Mouse (Mus musculus): ENCODE results near the gene Tmem8.
"Not testable (repeated sequence)": the region's sequence is repeated elsewhere in the genome, so short reads cannot be mapped to it uniquely, and the experiment has no call there.

Tmem8 gene

DNA sequence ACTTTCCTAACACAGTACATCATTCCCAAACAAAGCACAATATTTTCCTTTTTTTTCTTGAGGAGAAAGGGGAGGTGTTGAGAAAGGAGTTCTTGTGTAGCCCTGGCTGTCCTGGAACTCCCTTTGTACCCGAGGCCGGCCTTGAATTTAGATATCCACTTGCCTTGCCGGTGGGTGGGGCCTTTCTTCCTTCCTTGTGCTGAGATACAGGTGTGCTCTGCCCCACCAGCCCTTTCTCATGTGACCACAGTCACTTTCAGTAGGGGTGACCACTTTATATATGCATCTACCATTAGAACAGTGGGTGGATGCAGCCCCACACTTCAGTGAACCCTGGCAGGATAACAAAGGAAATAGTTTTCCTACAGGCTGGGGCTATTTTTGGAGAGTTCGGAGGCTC lies 1.4 kb upstream of the Tmem8 start:
- no peak for DNase-seq (ENCODE audit: low read depth)

GRCm38 (mm10) chr17:26112751-26113150 lies 348 bp upstream of the Tmem8 start:
- no peak for DNase-seq (ENCODE audit: low read depth)

DNA sequence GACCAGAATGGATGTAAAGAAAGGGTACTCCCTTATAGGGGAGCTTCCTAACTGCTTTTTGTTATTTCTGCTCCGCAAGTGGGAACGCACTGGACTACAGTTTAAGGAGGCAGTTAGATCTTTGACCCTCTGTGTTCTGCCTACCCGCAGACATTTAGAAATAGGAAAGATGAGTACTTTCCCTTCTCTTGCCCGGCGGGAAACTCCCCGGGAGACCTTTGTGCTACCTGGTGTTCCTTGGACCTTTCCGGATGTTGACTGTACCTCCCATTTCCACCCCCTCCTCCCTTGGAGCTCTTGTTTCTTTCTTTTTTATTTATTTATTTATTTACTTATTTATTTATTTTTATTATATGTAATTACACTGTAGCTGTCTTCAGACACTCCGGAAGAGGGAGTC lies 962 bp downstream of the Tmem8 start:
- no peak for DNase-seq (ENCODE audit: low read depth)

- not testable (repeated sequence) for DNase-seq (ENCODE audit: low read depth)
These were observed 1.4 kb downstream of the Tmem8 start for GRCm38 (mm10) chr17:26114461-26114860.

- DNase-seq (ENCODE audit: low read depth) = no peak
These were observed 2.3 kb downstream of the Tmem8 start for GRCm38 (mm10) chr17:26115205-26115898.

DNA sequence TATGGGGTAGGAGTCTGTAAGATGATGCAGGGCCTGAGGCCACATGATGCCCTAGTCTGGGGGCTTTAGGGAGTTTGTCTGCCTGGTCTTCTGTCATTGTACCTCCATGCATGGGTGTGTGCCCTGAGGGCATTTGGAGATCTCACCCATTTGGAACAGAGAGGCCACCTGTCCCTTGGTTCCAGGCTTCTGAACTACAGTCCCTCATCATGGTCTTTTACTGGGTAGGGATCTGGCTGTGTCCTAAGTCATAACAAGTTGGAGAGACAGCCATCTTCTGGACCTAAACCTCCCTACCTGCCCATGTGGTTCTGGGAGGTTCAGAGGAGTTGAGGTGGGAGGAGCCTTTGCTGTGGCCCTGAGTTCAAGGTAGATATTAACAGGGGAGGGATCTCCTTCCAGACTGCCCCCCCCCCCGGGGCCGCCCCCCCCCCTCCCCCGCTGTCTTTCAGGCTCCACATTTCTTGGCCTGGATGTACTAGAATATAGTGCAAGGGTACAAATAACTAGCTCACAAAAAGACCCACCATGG lies 2.9 kb downstream of the Tmem8 start:
- no peak for DNase-seq (ENCODE audit: low read depth)

DNA sequence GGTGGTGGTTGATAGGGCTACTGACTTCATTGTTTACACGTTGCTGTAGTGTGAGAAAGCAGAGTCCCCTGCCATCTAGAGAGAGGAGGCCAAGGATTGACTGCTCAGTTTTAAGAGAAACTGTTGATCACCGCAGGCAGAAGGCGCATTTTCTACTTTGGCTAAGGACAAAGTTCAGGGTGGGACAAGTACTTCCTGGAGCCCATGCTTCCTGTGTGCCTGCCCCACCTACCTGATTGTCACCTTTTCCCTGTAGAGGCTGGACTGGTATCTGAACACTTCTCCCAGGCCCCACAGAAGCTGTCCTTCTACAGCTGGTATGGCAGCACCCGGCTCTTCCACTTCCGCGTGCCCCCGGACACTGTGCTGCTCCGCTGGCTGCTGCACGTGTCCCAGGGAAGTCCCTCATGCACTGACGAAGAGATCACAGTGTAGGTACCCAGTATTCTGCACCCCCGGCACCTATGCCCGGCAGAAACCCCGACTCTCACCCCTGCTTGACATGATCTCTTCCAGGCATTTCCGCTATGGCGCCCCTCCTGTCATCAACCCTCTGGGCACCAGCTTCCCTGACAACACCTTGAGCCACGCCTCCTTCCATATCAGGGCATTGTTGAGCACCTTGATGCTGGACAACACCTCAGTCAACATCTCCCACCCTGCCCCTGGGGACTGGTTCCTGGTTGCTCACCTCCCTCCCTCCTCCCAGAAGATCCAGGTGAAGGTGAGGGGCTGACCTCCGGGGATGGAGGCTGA lies 3.6 kb downstream of the Tmem8 start:
- DNase-seq (ENCODE audit: low read depth) = no peak

- peak; percentile 85 for DNase-seq (ENCODE audit: low read depth)
These were observed 6.9 kb downstream of the Tmem8 start for GRCm38 (mm10) chr17:26119766-26120710.

DNA sequence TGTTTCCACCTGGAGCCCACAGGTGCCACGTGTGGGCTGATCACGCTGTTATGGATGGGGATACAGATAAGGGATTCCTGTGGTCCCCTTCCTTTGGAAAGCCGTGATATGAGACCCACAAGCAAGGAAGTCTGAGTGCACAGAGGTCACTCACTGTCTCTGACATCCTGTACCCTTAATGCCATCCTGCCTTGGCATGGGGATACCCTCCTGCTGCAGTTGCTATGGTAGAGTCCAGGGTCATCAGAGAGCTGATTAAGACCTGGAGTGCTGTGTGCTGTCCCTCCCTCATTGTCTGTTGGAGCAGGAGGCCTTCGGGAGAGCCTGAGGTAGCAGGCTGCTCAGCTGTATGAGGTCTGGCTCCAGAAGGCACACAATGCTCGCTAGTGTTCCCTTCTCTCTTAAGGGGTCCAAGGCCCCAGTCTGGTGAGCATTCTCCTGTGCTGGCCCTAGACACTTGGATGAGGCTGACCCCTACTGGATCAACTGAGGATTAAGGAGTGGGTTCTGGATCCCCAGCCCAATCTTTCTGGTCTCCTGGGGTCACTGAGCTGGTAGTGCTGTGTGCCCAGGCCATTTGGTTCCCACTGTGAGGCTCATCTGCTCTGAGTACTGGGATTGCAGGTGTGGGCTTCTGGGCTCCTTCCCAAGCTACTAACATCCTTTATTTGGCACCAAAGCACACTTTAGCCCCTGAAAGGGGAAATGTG lies 9.5 kb downstream of the Tmem8 start:
- DNase-seq (ENCODE audit: low read depth) = no peak

GRCm38 (mm10) chr17:26123267-26123684 lies 10.2 kb downstream of the Tmem8 start, which contains the start of gene Mrpl28:
Mrpl28 (plus strand) TSS chr17:26123500.
- DNase-seq (ENCODE audit: low read depth) = peak; percentile 97

DNA sequence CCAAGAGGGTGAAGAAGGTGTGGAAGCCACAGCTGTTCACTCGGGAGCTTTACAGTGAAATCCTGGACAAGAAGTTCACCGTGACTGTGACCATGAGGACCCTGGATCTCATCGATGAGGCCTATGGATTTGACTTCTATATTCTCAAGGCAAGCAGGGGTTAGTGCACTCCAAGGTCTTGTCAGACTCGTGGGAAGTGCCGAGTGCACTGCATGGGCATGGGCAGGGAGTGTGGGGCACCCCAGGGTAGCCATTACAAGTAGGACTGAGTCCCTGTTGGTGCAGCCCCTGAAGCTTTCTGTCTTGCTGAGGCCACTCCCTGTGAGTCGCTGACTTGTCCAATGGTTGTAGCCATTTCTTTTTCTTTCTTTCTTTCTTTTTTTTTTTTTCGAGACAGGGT lies 11.5 kb downstream of the Tmem8 start:
- no peak for DNase-seq (ENCODE audit: low read depth)

DNA sequence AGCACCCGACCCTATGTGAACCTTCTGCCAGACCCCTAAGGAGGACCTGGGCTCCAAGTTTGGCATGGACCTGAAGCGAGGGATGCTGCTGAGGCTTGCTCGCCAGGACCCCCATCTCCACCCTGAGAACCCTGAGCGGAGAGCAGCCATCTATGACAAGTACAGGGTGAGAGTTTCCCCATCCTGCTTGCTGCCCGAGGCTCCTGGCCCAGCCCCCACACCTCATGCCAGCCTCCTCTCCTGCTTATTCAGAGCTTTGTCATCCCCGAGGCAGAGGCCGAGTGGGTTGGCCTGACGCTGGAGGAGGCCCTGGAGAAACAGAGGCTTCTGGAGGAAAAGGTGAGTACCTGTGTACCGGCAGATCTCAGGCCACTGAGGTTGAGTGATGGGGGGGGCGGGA lies 12.1 kb downstream of the Tmem8 start:
- DNase-seq (ENCODE audit: low read depth) = no peak

DNA sequence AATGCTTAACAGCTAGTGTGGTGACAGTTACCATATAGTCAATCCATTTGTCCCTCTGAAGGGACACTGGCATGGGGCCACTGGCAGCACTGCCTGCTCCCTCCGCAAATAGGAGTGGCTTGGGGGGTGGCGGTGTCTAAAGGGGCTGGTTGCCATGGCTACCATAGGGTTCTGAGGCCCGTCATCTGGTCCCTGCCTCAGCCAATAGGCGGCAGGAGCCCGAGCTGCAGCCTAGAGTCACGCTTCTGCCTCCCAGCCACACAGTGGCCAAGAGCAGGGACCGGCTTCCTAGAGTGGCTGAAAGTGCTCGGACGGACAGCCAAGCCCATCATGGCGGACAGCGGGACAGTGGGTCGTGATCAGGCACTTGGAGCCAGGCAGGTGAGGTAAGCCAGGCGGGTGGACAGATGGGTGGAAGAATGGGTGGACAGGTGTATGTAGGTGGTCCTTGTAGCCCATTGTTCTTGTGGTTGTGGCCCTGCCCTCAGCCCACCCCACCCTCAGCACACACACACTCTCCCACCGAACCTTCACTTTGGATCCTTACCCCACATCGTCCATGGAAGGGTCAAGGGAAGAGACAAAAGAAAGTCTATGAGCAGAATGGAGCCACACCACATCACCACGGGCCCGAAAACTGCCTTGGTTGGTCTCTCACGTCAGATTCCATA lies 18.1 kb downstream of the Tmem8 start:
- no peak for DNase-seq (ENCODE audit: low read depth)

GRCm38 (mm10) chr17:26131856-26132853 lies 19.1 kb downstream of the Tmem8 start:
- DNase-seq (ENCODE audit: low read depth) = no peak

DNA sequence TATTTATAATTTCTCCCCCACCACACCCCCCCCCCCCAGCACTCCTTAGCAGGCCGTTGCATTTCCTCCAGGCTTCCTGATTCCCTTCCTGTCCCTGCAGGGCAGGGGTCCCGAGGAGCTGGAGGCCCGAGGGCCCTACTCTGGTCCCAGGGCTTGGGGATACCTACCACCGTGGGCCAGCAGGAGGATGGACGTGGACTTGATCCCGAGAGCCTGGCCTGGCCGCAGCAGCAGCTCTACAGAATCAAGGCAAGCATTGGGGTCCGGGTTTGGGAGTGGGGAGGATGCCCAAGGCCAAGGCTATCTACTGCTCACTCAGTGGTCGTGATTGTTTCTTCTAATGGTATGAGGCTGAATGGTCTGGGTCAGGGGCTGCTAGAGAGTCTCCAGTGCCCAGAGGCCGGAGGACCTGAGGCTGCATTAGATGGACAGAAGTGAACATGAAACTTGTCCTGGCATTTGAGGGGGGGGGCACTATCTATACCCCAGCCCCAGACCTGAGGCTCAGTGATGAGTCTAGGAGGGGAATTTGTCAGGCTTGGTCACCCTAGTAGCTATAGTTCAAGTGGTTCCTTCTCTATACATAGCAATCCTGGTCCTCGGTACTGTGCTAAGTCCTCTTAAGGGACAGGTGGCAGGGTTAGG lies 24.1 kb downstream of the Tmem8 start:
- no peak for DNase-seq (ENCODE audit: low read depth)

DNA sequence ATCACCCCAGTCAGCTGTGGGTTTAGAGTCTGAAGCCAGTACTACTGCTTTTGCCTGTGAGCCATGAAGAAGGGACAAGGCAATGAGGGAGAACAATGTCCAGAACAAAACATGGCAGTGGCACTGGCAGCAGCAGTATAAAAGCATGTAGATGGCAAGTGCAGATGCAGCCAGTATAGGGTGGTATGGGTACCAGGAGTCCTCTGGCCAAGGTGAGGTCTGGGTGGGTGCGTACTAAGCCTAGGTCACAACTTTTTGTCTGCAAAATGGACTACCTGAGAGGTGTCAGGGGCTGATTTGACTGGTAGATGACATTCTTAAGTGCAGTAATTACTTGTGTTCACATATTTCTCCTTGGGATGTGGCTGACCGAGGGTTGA lies 24.6 kb downstream of the Tmem8 start:
- no peak for DNase-seq (ENCODE audit: low read depth)

DNA sequence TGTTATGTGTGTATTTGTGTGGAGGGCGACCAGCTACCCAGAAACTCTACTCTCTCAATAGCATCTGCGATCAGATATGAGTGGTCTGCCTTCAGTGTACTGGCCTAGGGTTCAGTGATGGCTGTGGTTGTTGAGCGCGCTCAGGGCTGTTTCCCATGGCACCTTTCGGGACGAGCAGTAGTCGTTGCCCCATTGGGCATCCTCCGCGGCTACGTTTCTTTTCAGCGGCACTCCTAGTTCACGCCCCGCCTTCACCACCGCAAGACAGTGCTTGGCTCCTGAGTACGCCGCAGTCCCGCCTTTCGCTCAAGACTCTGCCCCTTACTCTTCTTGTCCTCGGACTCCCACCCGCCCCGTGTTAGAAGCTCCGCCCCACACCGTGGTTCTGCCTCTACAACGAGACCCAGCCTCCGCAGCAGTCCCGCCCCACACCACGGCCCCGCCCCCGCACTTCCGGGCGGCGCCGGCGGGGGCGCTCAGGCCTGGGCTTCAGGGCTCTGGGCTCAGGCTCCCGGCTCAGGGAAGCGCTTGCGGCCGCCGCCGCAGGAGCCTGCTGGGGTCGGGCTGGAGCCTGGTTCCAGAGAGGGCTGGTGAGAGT lies 25.2 kb downstream of the Tmem8 start, which contains the start of gene Axin1:
Axin1 (plus strand) TSS at position 450 of the 598 bp plus-strand sequence.
- DNase-seq (ENCODE audit: low read depth) = peak; percentile 99

- peak; percentile 78 for DNase-seq (ENCODE audit: low read depth)
These were observed 25.8 kb downstream of the Tmem8 start for GRCm38 (mm10) chr17:26138901-26139381.

All from induced T-regulatory cell, adult 2 months (primary cell).